Mouse (Mus musculus) retina, adult 2 months (tissue): Measurements from ENCODE around the gene Myl9.

ENCODE experiments used
- DNase-seq: peaks from one replicate; pipeline ENCODE4 v3.0.0-alpha.2; 2012; ENCODE audit warnings: low read depth, low spot score

The Myl9 gene

GRCm38 (mm10) chr2:156774738-156775454 is at the start of gene Myl9:
Myl9 (plus strand) TSS chr2:156775420.
- DNase-seq: no peak

GRCm38 (mm10) chr2:156726344-156726743 is 48.9 kb upstream of the Myl9 start:
- no peak for DNase-seq

GRCm38 (mm10) chr2:156726878-156727277 is 48.3 kb upstream of the Myl9 start:
- DNase-seq: no peak

- no peak for DNase-seq
Measured at GRCm38 (mm10) chr2:156729537-156730469, 45.4 kb upstream of the Myl9 start.

GRCm38 (mm10) chr2:156730501-156730921 is 44.7 kb upstream of the Myl9 start:
- no peak for DNase-seq

- DNase-seq: no peak
Measured at GRCm38 (mm10) chr2:156731592-156731991, 43.6 kb upstream of the Myl9 start.

- DNase-seq: no peak
Measured at GRCm38 (mm10) chr2:156732109-156732508, 43.1 kb upstream of the Myl9 start.

GRCm38 (mm10) chr2:156735761-156736335 is 39.4 kb upstream of the Myl9 start:
- no peak for DNase-seq

GRCm38 (mm10) chr2:156736846-156737245 is 38.4 kb upstream of the Myl9 start:
- no peak for DNase-seq

- no peak for DNase-seq
Measured at GRCm38 (mm10) chr2:156737976-156738375, 37.2 kb upstream of the Myl9 start.

- no peak for DNase-seq
Measured at GRCm38 (mm10) chr2:156741265-156741664, 34.0 kb upstream of the Myl9 start.

GRCm38 (mm10) chr2:156741998-156742397 is 33.2 kb upstream of the Myl9 start:
- no peak for DNase-seq

- no peak for DNase-seq
Measured at GRCm38 (mm10) chr2:156743248-156743647, 32.0 kb upstream of the Myl9 start.

GRCm38 (mm10) chr2:156744414-156744813 is 30.8 kb upstream of the Myl9 start:
- DNase-seq: no peak

- no peak for DNase-seq
Measured at GRCm38 (mm10) chr2:156747315-156747714, 27.9 kb upstream of the Myl9 start.

- DNase-seq: no peak
Measured at GRCm38 (mm10) chr2:156749687-156750086, 25.5 kb upstream of the Myl9 start.

- no peak for DNase-seq
Measured at GRCm38 (mm10) chr2:156756937-156757336, 18.3 kb upstream of the Myl9 start.

- no peak for DNase-seq
Measured at GRCm38 (mm10) chr2:156760843-156761505, 14.2 kb upstream of the Myl9 start.

- DNase-seq: no peak
Measured at GRCm38 (mm10) chr2:156761521-156762278, 13.5 kb upstream of the Myl9 start.

GRCm38 (mm10) chr2:156762499-156762898 is 12.7 kb upstream of the Myl9 start:
- DNase-seq: no peak

- no peak for DNase-seq
Measured at GRCm38 (mm10) chr2:156763101-156763500, 12.1 kb upstream of the Myl9 start.
